Mouse (Mus musculus): Measurements from ENCODE around the gene Cmtm8. TPM values are rescaled to one million over a fixed set of nuclear protein-coding genes. Genes with fewer than 3 reads are reported as not detected.

Cmtm8 gene
- total RNA-seq (2021), result 10 to 100 TPM; 11.5 to 12.9 TPM
- long read RNA-seq, experiment 1, transcript Cmtm8-201 (4 exons, 1,064 nt), result major isoform, 11 of 12 reads
- long read RNA-seq, experiment 1, partial matches to known transcripts, result 0 of 12 reads
- long read RNA-seq, experiment 1, other reads (novel, unspliced or antisense), result 1 of 12 reads
- long read RNA-seq, experiment 2, transcript Cmtm8-201 (4 exons, 1,064 nt), result major isoform, 6 of 10 reads
- long read RNA-seq, experiment 2, partial matches to known transcripts, result 2 of 10 reads
- long read RNA-seq, experiment 2, other reads (novel, unspliced or antisense), result 2 of 10 reads

DNA sequence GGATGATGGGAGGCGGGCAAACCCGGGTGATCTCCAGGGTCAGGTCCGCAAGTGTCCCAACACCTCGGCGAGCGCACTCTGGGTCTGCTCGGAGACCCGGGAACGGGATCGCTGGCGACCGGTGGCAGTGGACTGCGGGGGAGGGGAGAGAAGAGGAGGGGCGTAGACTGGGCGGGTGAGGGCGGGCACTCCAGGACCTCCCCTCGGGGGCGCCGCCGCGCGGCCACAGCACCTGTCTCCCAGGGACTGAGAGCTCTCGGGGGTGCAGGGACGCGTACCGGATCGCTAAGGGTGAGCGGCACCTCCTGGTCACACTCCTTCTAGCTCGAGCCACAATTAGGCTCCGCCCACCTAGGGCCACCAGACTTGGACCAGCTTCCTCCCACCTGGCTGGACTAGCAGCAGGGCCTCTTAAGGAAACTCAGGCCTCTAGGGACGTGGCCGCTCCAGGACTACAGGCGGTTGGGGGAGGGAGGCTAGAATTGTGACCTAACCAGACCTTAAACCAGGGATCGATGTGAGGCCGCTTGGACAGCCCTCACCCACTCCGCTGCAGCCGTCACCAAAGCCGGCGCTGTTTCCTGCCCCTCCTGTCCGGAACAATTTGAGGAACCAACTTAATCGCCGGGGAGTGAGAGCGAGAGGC, at the start of gene Cmtm8:
Cmtm8 (minus strand) TSS at position 140 of the 646 bp plus-strand sequence.
- peak; percentile 11 to 37 for DNase-seq (ENCODE audit: low spot score in 2 of 2)

GRCm38 (mm10) chr9:114892974-114893373, 49.0 kb upstream of the Cmtm8 start:
- no peak for DNase-seq (ENCODE audit: low spot score in 2 of 2)

DNA sequence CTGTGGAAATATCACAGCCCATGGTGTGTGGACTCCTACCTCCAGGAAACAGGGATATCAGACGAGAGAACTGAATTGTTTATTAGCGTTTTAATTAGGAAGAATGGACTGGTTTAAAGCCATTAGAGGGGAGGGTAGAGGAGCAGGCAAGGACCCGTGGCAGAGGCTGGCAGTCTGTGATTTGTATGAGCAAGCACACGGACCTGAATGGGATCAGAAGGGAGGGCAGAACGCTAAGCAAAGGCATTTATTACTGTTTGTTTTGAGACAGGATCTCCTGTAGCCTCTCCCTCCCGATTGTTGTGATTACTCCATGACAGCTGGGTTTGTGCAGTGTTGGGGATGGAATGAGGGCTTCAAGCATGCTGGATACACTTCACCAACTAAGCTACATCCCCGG, 46.4 kb upstream of the Cmtm8 start:
- no peak for DNase-seq (ENCODE audit: low spot score in 2 of 2)

GRCm38 (mm10) chr9:114888856-114889407, 45.0 kb upstream of the Cmtm8 start:
- DNase-seq (ENCODE audit: low spot score in 2 of 2), result no peak

- no peak for DNase-seq (ENCODE audit: low spot score in 2 of 2)
Measured at GRCm38 (mm10) chr9:114887699-114888098, 43.7 kb upstream of the Cmtm8 start.

DNA sequence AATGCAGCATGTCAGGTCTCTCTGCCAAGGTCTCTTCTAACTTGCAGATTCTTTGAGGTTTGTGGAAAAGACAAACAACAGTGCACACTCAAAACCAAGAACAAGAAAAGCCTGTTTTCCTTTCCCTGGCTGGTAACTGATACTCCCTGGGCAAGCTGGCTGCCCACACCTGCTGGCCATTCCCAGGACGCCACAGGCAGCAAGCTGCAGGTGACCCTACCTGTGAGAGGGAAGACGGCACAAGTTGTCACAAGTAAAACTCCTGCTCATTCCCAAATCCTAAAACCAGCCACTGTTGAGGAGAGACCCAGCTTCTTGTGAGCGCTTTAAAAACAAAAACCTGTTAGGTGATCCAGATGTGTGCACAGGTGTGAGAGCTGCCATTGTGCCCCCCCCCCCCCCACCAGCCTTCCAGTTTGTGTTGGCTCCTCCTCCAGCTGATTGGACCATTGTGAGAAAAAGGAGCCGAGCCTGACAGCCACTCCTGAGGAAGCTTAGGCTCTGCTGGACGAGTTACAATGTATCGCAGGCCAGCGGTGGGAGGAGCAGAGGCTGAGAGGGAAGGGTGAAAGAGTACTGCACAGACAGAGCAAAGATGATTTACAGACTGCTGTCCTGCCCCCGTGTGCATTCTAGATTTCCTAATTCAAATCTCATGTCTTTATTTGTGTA, 42.2 kb upstream of the Cmtm8 start:
- no peak for DNase-seq (ENCODE audit: low spot score in 2 of 2)

DNA sequence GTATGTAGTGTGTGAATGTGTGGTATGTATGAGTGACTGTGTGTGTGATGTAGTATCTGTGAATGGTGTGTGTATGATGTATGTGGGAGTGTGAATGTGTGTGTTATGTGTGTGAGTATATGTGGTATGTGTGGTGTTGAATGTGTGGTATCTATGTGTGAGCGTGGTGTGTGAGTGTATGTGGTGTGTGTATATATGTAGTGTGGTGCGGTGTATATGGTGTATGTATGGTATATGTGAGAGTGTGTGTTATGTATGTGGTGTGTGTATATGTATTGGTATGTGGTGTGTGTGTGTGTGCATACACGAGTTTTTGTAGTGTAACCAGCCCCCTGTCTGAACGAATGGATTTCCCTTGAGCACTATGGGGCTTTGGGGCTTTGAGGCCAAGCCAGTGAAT, 41.6 kb upstream of the Cmtm8 start:
- no peak for DNase-seq (ENCODE audit: low spot score in 2 of 2)

DNA sequence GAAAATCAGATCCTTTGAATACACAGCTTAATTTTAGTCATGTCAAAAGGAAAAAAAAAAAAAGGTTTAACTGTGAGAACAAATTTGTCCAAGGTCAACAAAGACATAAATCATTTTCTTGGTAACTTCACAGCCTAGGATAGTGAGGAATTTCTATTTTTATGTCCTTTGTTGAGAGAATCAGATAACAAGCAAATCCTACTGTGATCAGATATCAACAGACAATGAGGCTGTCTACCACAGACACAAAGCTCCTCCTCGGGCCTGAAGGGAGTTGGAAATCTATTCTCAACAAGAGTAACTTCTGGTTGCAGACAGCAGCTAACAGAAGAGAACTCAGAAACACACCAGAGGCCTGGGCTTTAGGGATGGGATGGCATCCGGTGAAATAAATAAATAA, 38.0 kb upstream of the Cmtm8 start:
- DNase-seq (ENCODE audit: low spot score in 2 of 2), result no peak

DNA sequence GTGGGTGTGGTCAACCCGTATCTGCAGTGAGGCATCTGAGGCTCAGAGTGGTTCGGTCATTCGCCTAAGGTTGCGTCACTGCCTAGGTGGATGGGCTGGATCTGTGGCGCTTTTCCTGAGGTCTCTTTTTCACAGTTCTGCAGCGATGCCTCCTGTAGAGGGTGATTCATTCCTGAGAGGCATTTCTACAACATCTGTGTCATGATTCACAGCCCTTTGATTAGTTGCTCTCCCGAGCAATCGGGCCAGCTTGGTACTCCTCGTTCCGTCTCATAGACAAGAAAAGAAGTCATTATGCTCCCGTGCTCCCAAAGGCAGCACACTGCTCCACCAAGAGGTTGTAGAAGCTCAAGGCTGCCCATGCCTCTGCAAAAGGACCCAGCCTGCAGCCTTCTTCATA, 11.4 kb upstream of the Cmtm8 start:
- DNase-seq (ENCODE audit: low spot score in 2 of 2), result no peak

GRCm38 (mm10) chr9:114854686-114855085, 10.7 kb upstream of the Cmtm8 start:
- DNase-seq (ENCODE audit: low spot score in 2 of 2), result no peak

GRCm38 (mm10) chr9:114853336-114853735, 9.4 kb upstream of the Cmtm8 start:
- DNase-seq (ENCODE audit: low spot score in 2 of 2), result no peak

GRCm38 (mm10) chr9:114851419-114852190, 7.6 kb upstream of the Cmtm8 start:
- no peak for DNase-seq (ENCODE audit: low spot score in 2 of 2)

DNA sequence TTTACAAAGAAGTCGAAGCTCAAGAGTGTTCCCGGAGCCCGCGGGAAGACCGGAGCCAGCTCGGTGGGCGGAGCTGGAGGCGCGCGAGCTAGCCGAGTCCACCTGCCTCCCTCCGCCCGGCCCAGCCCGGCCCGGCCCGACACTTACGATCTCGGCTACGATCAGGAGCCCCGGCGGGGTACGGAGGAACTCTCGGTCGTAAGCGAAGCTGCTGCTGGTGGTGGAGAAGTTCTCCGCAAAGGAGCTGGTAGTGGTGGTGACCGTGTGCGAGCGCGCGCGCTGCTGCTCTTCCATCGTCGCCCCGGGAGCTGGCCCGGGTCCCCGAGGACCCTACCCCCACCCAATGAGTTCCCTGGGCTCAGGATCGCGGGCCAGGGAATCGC, 331 bp downstream of the Cmtm8 start:
- DNase-seq (ENCODE audit: low spot score in 2 of 2), result peak in 1 of 2 experiments; percentile 11

DNA sequence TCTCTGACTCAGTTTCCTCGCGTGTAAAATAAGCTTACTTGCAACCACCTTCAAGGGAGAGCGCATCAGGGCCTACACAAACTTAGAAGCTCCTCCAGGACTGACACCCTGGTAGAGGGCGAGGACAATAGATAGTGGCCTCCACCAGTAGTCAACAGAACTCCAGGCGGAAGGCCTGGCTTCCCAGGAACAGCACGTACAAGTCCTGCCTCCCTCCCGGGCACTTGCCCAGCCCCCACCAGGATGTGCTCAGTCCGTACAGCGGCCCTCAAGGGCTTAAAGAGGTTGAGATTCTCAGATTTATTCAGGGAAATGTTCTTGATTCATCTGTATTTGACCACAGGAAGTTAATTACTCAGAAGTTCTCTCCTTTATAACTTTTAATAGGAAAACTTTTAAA, 1.1 kb downstream of the Cmtm8 start:
- peak in 1 of 2 experiments; percentile 7 for DNase-seq (ENCODE audit: low spot score in 2 of 2)

GRCm38 (mm10) chr9:114842269-114842668, 1.7 kb downstream of the Cmtm8 start:
- no peak for DNase-seq (ENCODE audit: low spot score in 2 of 2)

DNA sequence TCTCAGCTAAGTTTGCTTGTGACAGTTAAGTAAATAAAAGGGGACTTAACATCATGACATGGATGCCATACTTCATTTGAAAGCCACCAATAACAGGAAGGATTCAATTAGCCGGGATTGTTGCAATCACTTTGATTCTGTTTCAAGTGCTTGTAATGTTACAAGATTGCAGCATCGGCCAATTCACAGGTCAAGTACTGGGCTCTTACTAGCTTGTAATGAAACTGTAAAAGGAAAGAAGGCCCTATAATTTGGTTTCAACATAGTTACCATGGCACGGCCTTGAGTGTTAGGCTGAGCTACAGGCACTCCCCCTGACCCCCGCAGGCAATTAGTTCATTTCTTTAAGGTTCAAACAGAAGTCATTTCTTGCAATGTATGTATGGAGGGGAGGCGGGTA, 5.1 kb downstream of the Cmtm8 start:
- DNase-seq (ENCODE audit: low spot score in 2 of 2), result no peak

DNA sequence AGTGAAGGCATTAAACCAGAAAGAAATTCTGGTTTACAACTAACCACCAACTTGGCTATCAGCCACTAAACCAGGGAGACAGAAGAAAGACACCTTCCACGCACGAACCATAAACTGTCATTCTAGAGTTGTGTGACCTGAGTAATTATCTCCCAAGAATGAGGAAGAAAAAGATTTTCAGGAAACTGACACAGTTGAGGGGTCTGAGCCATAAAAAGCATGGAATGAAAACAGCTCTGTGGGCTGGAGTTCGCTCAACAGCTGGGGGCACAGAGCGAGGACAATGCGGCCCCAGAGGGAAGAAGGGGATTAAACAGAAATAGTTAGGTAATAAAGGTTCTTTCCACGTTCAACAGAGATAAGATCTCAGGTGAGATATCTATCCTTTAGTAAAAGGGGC, 12.4 kb downstream of the Cmtm8 start:
- DNase-seq (ENCODE audit: low spot score in 2 of 2), result no peak

- no peak for DNase-seq (ENCODE audit: low spot score in 2 of 2)
Measured at GRCm38 (mm10) chr9:114830351-114830750, 13.6 kb downstream of the Cmtm8 start.

- no peak for DNase-seq (ENCODE audit: low spot score in 2 of 2)
Measured at GRCm38 (mm10) chr9:114829669-114830068, 14.3 kb downstream of the Cmtm8 start.

DNA sequence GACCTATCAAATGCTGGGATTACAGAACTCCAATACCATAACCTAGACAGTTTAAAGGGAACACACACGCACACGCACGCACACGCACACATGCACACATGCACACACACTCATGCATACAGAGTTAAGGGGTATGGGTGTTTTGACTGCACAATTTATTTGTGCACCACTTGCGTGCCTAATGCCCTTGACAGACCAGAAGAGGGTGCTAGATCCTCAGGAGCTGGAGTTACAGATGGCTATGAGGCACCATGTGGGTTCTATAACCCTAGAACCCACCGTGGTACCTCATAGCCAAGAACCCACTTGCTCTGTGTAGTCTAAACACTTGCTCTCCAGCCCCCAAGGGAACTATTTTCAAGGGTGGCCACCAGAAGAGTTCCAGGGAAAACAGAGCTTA, 15.6 kb downstream of the Cmtm8 start:
- no peak for DNase-seq (ENCODE audit: low spot score in 2 of 2)

GRCm38 (mm10) chr9:114827242-114827852, 16.6 kb downstream of the Cmtm8 start:
- no peak for DNase-seq (ENCODE audit: low spot score in 2 of 2)
